9 mouse cellular contexts compared by ENCODE assay signal in genomic region chr9:68716961-68717360, GRCm38 (mm10).
DNase-seq lines count a peak whose midpoint lies in the region; ATAC-seq and TF ChIP-seq lines count a peak whose summit lies in the region.
"Had no signal": no experiment of that assay in that cellular context is flagged by ENCODE, and none has a peak within 500 bp of the region (broad histone marks: within the 10 kb centered on the region; RNA-seq: fewer than 3 reads in every experiment).

No protein-coding gene starts in this region.

- no peak overlapping the region for H3K27ac ChIP-seq in small intestine, adult 2 months (ENCODE audit: insufficient read depth, low read depth, low read length)
- H3K27ac ChIP-seq: neural tube, embryonic 12.5 days had no signal

- no peak for TF ChIP-seq POLR2A in small intestine, adult 2 months (IDR thresholded peaks at IDR 0.05; ENCODE audit: low read depth, low read length)

- peak; percentile 59; the same call in 1 of the 2 replicates for TF ChIP-seq CTCF in small intestine, adult 2 months (IDR thresholded peaks at IDR 0.05; ENCODE audit: extremely low read depth, insufficient read length, insufficient replicate concordance, low read depth, low read length)

- peak; percentile 14 to 78 for DNase-seq in heart, adult 18-20 months
- DNase-seq in heart, adult 11 months: no peak
- DNase-seq in right cerebral cortex, adult 2 months (ENCODE audit: low spot score in 2 of 2): peak; percentile 51 to 63
- no peak for DNase-seq in right cerebral cortex, adult 18-20 months
- peak; percentile 0 for DNase-seq in c-Kit-positive CD71-positive TER-119-negative erythroid progenitor cells, embryonic 14.5 days (ENCODE audit: low read depth)
- peak; percentile 20 to 51 for DNase-seq in layer of hippocampus, postnatal 25 days (ENCODE audit: extremely low spot score in 1 of 2, low spot score in 1 of 2)

- H3K27me3 ChIP-seq in small intestine, adult 2 months (ENCODE audit: control insufficient read depth, insufficient read depth, low read length): no peaks in the 10 kb centered on the region
- H3K27me3 ChIP-seq: neural tube, embryonic 12.5 days had no signal

- no peak overlapping the region for H3K4me3 ChIP-seq in small intestine, adult 2 months (ENCODE audit: low read depth, low read length)
- H3K4me3 ChIP-seq: neural tube, embryonic 12.5 days had no signal

- H3K36me3 ChIP-seq in small intestine, adult 2 months (ENCODE audit: control insufficient read depth, insufficient read depth, low read length): no peaks in the 10 kb centered on the region
- H3K36me3 ChIP-seq: neural tube, embryonic 12.5 days had no signal

- H3K4me1 ChIP-seq in small intestine, adult 2 months (ENCODE audit: control insufficient read depth, insufficient read depth, insufficient read length, low read length): no peaks in the 10 kb centered on the region
- H3K4me1 ChIP-seq: neural tube, embryonic 12.5 days had no signal

- ATAC-seq in inflammation-experienced regulatory T-cells, adult 6 months: no peak

- WGBS in small intestine, adult 2 months: 22% methylated on average over 5 of the region's 5 CpGs

Comparison
In these comparisons a context has a peak if more than half of its experiments do, and no peak if none do; other contexts are left out.
1. DNase-seq: peak in heart, adult 18-20 months (2 of 2), right cerebral cortex, adult 2 months (2 of 2), c-Kit-positive CD71-positive TER-119-negative erythroid progenitor cells, embryonic 14.5 days (single experiment) and layer of hippocampus, postnatal 25 days (2 of 2); none in heart, adult 11 months (single experiment) and right cerebral cortex, adult 18-20 months (single experiment).